Mouse (Mus musculus) bone marrow macrophage, adult 2 months (primary cell): Measurements from ENCODE around the gene Gm20498.

Experiments used
- CTCF ChIP-seq: IDR thresholded peaks from 2 replicates; pipeline ENCODE4 v1.5.1; 2012; ENCODE audit warnings: low read depth, mild to moderate bottlenecking, low read length, moderate library complexity
- POLR2A ChIP-seq: IDR thresholded peaks from 2 replicates; pipeline ENCODE4 v1.6.1; 2012; ENCODE audit warnings: mild to moderate bottlenecking, low read depth, low read length, borderline replicate concordance

DNA sequence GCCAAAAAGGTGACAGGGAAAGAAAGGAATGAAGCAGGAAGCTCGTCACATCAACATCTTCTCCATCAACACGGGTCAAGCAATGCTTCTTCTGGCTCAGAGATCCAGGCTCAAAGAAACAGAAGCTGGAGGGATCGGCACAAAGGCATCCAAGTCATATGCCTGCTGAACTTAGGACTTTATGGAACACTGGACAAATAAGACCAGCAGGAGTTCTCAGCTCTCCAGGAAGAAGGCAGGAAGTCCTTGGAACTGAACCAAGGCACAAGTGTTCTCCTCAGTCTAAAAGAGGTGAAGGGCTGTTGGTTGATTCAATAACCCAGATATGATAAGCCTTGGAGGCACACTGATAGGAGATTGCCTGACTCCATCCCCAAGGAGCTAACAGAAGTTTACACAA lies 207.7 kb downstream of the Gm20498 start:
- TF ChIP-seq CTCF (no peak), POLR2A (no peak)
